Mouse (Mus musculus): ENCODE results near the gene Stx2.
"Not testable (repeated sequence)": the region's sequence is repeated elsewhere in the genome, so short reads cannot be mapped to it uniquely, and the experiment has no call there.

Gene Stx2

GRCm38 (mm10) chr5:129010937-129011336 is 2.6 kb upstream of the Stx2 start:
- no peak for DNase-seq (ENCODE audit: low read depth in 1 of 2, low spot score in 2 of 2)

- no peak for DNase-seq (ENCODE audit: low read depth in 1 of 2, low spot score in 2 of 2)
These were observed 1.2 kb upstream of the Stx2 start for GRCm38 (mm10) chr5:129009577-129009976.

- DNase-seq (ENCODE audit: low read depth in 1 of 2, low spot score in 2 of 2): no peak
These were observed 366 bp downstream of the Stx2 start for GRCm38 (mm10) chr5:129008008-129008407.

GRCm38 (mm10) chr5:129007105-129007957 is 1.0 kb downstream of the Stx2 start:
- DNase-seq (ENCODE audit: low read depth in 1 of 2, low spot score in 2 of 2): no peak

GRCm38 (mm10) chr5:129006031-129006788 is 2.2 kb downstream of the Stx2 start:
- no peak for DNase-seq (ENCODE audit: low read depth in 1 of 2, low spot score in 2 of 2)

- no peak for DNase-seq (ENCODE audit: low read depth in 1 of 2, low spot score in 2 of 2)
These were observed 3.0 kb downstream of the Stx2 start for GRCm38 (mm10) chr5:129005416-129005815.

- DNase-seq (ENCODE audit: low read depth in 1 of 2, low spot score in 2 of 2): peak in 1 of 2 experiments; percentile 12
These were observed 5.8 kb downstream of the Stx2 start for GRCm38 (mm10) chr5:129002571-129003011.

GRCm38 (mm10) chr5:129000706-129001468 is 7.5 kb downstream of the Stx2 start:
- no peak for DNase-seq (ENCODE audit: low read depth in 1 of 2, low spot score in 2 of 2)

- DNase-seq (ENCODE audit: low read depth in 1 of 2, low spot score in 2 of 2): no peak
These were observed 21.0 kb downstream of the Stx2 start for GRCm38 (mm10) chr5:128987141-128987954.

GRCm38 (mm10) chr5:128985946-128986345 is 22.4 kb downstream of the Stx2 start:
- no peak for DNase-seq (ENCODE audit: low read depth in 1 of 2, low spot score in 2 of 2)

- no peak for DNase-seq (ENCODE audit: low read depth in 1 of 2, low spot score in 2 of 2)
These were observed 23.8 kb downstream of the Stx2 start for GRCm38 (mm10) chr5:128984536-128984935.

- peak in 1 of 2 experiments; percentile 30 for DNase-seq (ENCODE audit: low read depth in 1 of 2, low spot score in 2 of 2)
These were observed 26.8 kb downstream of the Stx2 start for GRCm38 (mm10) chr5:128981607-128982006.

GRCm38 (mm10) chr5:128980857-128981256 is 27.5 kb downstream of the Stx2 start:
- DNase-seq (ENCODE audit: low read depth in 1 of 2, low spot score in 2 of 2): no peak

- DNase-seq (ENCODE audit: low read depth in 1 of 2, low spot score in 2 of 2): no peak
These were observed 29.4 kb downstream of the Stx2 start for GRCm38 (mm10) chr5:128978957-128979356.

- not testable (repeated sequence) for DNase-seq (ENCODE audit: low read depth in 1 of 2, low spot score in 2 of 2)
These were observed 30.9 kb downstream of the Stx2 start for GRCm38 (mm10) chr5:128977466-128977865.

GRCm38 (mm10) chr5:128976266-128976665 is 32.1 kb downstream of the Stx2 start:
- no peak for DNase-seq (ENCODE audit: low read depth in 1 of 2, low spot score in 2 of 2)

- DNase-seq (ENCODE audit: low read depth in 1 of 2, low spot score in 2 of 2): peak in 1 of 2 experiments; percentile 27
These were observed 37.1 kb downstream of the Stx2 start for GRCm38 (mm10) chr5:128971298-128971697.

- DNase-seq (ENCODE audit: low read depth in 1 of 2, low spot score in 2 of 2): no peak
These were observed 37.5 kb downstream of the Stx2 start for GRCm38 (mm10) chr5:128970878-128971277.

GRCm38 (mm10) chr5:128964353-128964752 is 44.0 kb downstream of the Stx2 start:
- no peak for DNase-seq (ENCODE audit: low read depth in 1 of 2, low spot score in 2 of 2)

GRCm38 (mm10) chr5:128958916-128959315 is 49.5 kb downstream of the Stx2 start:
- DNase-seq (ENCODE audit: low read depth in 1 of 2, low spot score in 2 of 2): no peak
